Mouse (Mus musculus) midbrain, embryonic 14.5 days (tissue): ENCODE data around the gene Gm49354. TPM values are rescaled to one million over a fixed set of nuclear protein-coding genes. Genes with fewer than 3 reads are reported as not detected.
"Not testable (repeated sequence)": the region's sequence is repeated elsewhere in the genome, so short reads cannot be mapped to it uniquely, and the experiment has no call there.

Source experiments
- ATAC-seq: fragments of 200-750 bp; cut with Nextera tagmentation; 2 replicates; pipeline ENCODE4 v1.8.0; 2017; ENCODE audit warnings: moderate number of reproducible peaks, moderate library complexity; ENCODE audit not compliant: low FRiP score, low TSS enrichment
- DNase-seq: peaks from one replicate; pipeline ENCODE4 v3.0.0-alpha.2; 2015
- H3K27ac ChIP-seq: fragments of 300-500 bp; sonication (generic); replicated peaks from 2 replicates; pipeline ENCODE4 v1.5.1; 2014; ENCODE audit warnings: mild to moderate bottlenecking, low read depth, low read length, moderate library complexity
- H3K27me3 ChIP-seq: fragments of 300-500 bp; sonication (generic); 2 replicates; pipeline ENCODE4 v1.6.1; 2014; ENCODE audit warnings: low read length, control low read depth, mixed read lengths; ENCODE audit not compliant: control insufficient read depth, insufficient read depth
- H3K36me3 ChIP-seq: fragments of 300-500 bp; sonication (generic); 2 replicates; pipeline ENCODE4 v1.6.1; 2014; ENCODE audit warnings: low read length, control low read depth; ENCODE audit not compliant: control insufficient read depth, insufficient read depth
- H3K4me1 ChIP-seq: fragments of 300-500 bp; sonication (generic); 2 replicates; pipeline ENCODE4 v1.6.1; 2014; ENCODE audit warnings: mild to moderate bottlenecking, antibody characterized with exemption, low read length, control low read depth; ENCODE audit not compliant: control insufficient read depth, insufficient read depth
- H3K4me2 ChIP-seq: fragments of 300-500 bp; sonication (generic); 2 replicates; pipeline ENCODE4 v1.6.1; 2014; ENCODE audit warnings: mild to moderate bottlenecking, low read length, moderate library complexity
- H3K4me3 ChIP-seq: fragments of 300-500 bp; sonication (generic); replicated peaks from 2 replicates; pipeline ENCODE4 v1.5.1; 2014; ENCODE audit warnings: low read depth, low read length
- H3K9ac ChIP-seq: fragments of 300-500 bp; sonication (generic); replicated peaks from 2 replicates; pipeline ENCODE4 v1.6.1; 2014; ENCODE audit warnings: mild to moderate bottlenecking, low read length, moderate library complexity
- H3K9me3 ChIP-seq: fragments of 300-500 bp; sonication (generic); 2 replicates; pipeline ENCODE4 v1.6.1; 2016; ENCODE audit warnings: low read length, control low read depth, mixed read lengths; ENCODE audit not compliant: control insufficient read depth
- WGBS: fragments of 180-500 bp; shearing (Covaris S2); extraction: QIAGEN DNeasy Blood & Tissue Kit; methylation state at CpG from one replicate; pipeline ENCODE4 v1.1.7; 2014; 5-methylcytosine and 5-hydroxymethylcytosine counted together
- polyA plus RNA-seq: library from polyadenylated mRNA; unstranded; fragments of >200 nt; fragmentation: Nextera tagmentation; extraction: Ambion mirVana; gene quantifications from 2 replicates; pipeline ENCODE4 v1.2.1, GENCODE M21; 2014

The Gm49354 gene
- polyA plus RNA-seq, 1 experiment from 2014 or later: not detected

DNA sequence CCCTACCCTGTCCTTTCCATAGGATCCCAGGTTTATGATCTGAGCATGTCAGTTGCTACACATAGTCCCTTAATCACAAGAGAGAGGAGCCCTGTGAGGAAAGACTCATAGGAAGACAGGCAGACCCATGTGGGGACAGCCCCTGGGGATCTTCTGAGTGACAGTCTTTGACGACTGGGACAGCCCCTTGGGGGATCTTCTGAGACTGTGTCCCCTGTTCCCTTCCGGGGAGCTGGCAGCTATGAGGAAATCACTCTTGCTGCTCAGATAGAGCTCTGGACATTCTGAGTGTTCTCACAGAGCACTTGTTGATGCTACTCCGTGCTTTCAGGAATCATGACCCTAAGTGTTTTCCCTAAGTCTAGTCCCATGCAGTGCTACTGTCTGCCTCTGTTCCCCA, 68.3 kb downstream of the Gm49354 start:
- WGBS: 49% methylated on average over 3 of the region's 3 CpGs
- no peak overlapping the region for H3K9ac ChIP-seq

DNA sequence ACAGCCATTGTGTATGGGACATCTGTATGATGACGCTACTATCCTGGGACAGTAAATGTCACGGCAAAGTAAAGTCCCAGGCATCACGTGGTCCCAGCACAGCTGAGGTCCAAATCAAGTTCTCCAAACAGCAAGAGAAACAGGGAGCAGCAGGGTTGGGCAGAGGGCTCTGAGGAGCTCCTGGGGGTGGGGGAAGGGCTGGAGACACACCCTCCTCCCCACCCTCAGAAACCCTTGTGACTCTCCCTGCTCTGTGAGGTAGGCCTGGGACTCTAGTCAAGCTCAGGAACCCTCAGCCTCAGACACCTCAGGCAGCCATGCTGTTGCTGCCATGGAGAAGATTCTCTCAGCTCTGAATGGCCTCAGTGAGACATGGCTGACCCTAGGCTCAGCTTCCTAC, 70.1 kb downstream of the Gm49354 start, which contains the start of gene Spata31d1b:
Spata31d1b (plus strand) TSS at position 301 of the 400 bp plus-strand sequence.
- not testable (repeated sequence) for H3K9me3 ChIP-seq, H3K36me3 ChIP-seq, H3K4me2 ChIP-seq, DNase-seq, H3K27ac ChIP-seq, H3K4me1 ChIP-seq, H3K9ac ChIP-seq, H3K4me3 ChIP-seq, H3K27me3 ChIP-seq, ATAC-seq
- WGBS: 68% methylated on average over 3 of the region's 3 CpGs

More for the DNA sequence above, 68.3 kb downstream of the Gm49354 start:
- DNase-seq (no peak), ATAC-seq (no peak)
- H3K36me3 ChIP-seq: no peaks in the 10 kb centered on the region
- no peak overlapping the region for H3K27ac ChIP-seq
- H3K27me3 ChIP-seq: no peaks in the 10 kb centered on the region
- no peak overlapping the region for H3K4me3 ChIP-seq
- H3K9me3 ChIP-seq: no peaks in the 10 kb centered on the region
- no peaks in the 10 kb centered on the region for H3K4me1 ChIP-seq
- H3K4me2 ChIP-seq: no peak overlapping the region

DNA sequence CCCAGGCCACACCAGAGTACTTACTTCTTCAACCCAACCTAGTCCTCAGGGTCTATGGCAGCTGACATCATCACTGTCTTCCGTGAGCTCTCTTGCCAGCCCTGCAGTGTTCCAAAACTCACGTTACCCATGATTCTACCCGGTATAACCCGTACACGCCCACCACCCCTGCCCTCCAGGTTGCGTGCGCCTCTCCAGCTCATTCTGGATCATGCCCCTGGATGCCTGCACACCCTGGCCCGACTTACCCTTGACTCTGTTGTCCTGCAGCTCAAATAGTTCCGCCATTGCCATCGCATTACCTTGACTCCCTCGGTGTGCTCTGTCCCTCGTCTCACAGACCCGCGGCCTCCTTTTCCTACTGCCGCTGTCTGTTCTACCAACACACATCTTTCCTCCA, 71.8 kb downstream of the Gm49354 start, which contains the start of gene Spata31d1a:
Spata31d1a (minus strand) TSS at position 101 of the 400 bp plus-strand sequence.
- Histone ChIP-seq H3K27ac (no peak within 1 kb of the TSS), H3K4me1 (no peaks in the 10 kb centered on the region), H3K9ac (no peak within 1 kb of the TSS), H3K27me3 (no peaks in the 10 kb centered on the region), H3K4me2 (no peak within 1 kb of the TSS), H3K4me3 (no peak within 1 kb of the TSS), H3K9me3 (no peaks in the 10 kb centered on the region), H3K36me3 (no peaks in the 10 kb centered on the region)
- DNase-seq (no peak), ATAC-seq (no peak)
- WGBS: 91% methylated on average over 15 of the region's 15 CpGs

Other genes with a start within 250 kb of the Gm49354 start
- gene Agtpbp1, start 197.0 kb downstream of the Gm49354 start, polyA plus RNA-seq: 82.6 and 84.2 TPM in 2 replicates
- gene Naa35, start 197.0 kb downstream of the Gm49354 start, polyA plus RNA-seq: 153 and 173 TPM in 2 replicates
- gene Golm1, start 106.4 kb downstream of the Gm49354 start, polyA plus RNA-seq: 27.5 and 46.0 TPM in 2 replicates
- gene 4921517D22Rik, start 88.1 kb downstream of the Gm49354 start, polyA plus RNA-seq: not detected in 2 replicates
- 0.19 TPM in 1 of 2 replicates, not detected in the other for gene Spata31d1a, start 71.9 kb downstream of the Gm49354 start, polyA plus RNA-seq
- not detected in 2 replicates for gene Spata31d1b, start 70.0 kb downstream of the Gm49354 start, polyA plus RNA-seq
- not detected in 2 replicates for gene Spata31d1d, start 50.5 kb downstream of the Gm49354 start, polyA plus RNA-seq
- 0.07 and 0.30 TPM in 2 replicates for gene 1700014D04Rik, start 35.5 kb downstream of the Gm49354 start, polyA plus RNA-seq
- gene Isca1, start 12.4 kb downstream of the Gm49354 start, polyA plus RNA-seq: 171 and 194 TPM in 2 replicates
- 34.3 and 50.4 TPM in 2 replicates for gene Tut7, start 40.9 kb upstream of the Gm49354 start, polyA plus RNA-seq